Mouse (Mus musculus): Measurements from ENCODE around the gene Cdh4.

DNA sequence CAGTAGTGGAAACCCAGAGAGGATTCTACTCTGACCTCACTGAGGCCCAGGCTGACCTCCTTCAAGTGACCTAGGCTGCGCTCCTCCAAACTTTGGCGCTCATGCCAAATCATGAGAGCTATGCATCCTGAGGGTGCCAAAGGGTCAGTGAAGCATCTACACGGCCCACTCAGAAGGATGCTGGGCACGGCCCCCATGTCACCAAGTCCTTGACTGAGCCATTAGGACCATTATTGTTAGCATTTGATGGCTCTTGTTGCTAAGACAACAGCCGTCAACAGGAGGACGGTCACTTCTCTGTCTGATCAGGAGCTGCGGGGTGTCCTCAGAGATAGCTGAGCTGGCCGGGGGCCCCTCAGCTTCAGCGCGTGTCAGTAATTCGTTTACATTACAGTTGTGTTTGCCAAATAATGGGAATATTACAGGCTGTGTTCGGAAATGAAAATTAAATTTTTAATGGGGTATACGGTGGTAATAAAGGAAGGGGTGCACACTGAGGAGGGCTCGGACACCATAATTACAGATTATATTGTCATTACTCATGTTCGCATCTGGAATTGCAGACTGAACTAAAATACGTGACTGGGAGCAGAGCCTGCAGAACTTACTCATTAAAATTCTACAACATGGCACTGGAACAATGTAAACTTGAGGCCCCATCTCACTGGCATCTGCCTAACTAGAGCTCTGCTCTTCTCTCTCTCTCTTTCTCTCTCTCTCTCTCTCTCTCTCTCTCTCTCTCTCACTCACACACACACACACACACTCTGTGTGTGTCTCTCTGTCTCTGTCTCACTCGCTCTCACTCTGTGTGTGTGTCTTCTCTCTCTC lies 181.6 kb downstream of the Cdh4 start:
- TF ChIP-seq CTCF (IDR thresholded peaks at IDR 0.05; ENCODE audit: borderline replicate concordance, extremely low read depth, insufficient read depth, insufficient read length) (no peak), POLR2A (IDR thresholded peaks at IDR 0.05; ENCODE audit: borderline replicate concordance, extremely low read depth, insufficient read depth, insufficient read length, poor library complexity, severe bottlenecking) (no peak)

Data from brain, embryonic 14.5 days (tissue).